8 mouse cellular contexts compared by ENCODE assay signal in the genomic region with DNA sequence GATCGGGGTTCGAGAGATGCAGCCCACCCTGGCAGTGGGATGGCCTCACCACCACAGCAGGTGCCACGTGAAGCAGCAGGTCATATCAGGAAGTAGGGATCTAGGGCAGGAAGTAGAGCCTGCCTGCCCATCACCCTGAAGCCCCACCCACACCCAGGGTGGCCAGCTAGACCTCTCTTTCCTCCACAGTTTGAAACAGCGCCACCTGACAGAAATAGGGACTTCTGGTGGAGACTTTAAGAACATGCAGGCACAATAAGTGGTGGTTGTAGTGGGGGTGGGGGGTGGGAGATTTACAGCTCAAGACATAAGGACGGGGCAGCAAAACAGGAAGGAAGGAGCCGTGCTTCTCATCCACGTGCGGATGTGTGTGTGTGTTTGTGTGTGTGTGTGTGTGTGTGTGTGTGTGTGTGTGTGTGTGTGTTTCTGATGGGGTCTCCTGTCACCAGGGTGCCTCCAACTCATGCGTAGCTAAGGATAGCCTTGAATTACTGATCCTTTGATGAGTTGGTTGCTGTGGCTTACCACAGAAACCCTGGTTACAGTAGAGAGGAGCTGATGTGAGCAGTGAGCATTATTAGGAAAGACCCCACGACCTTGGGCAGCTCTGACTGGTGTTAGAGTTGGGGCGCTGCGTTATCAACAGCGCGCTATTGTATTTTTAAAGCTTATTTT. TPM values are rescaled to one million over a fixed set of nuclear protein-coding genes. Genes with fewer than 3 reads are reported as not detected.
DNase-seq lines count a peak whose midpoint lies in the region; ATAC-seq and TF ChIP-seq lines count a peak whose summit lies in the region.

No protein-coding gene starts in this region.

- peak overlapping the region; percentile 65 for H3K27ac ChIP-seq in layer of hippocampus, adult 2 months
- H3K27ac ChIP-seq in forebrain, embryonic 12.5 days: no peak overlapping the region

- peak; percentile 17 for TF ChIP-seq CTCF in layer of hippocampus, adult 2 months (conservative IDR thresholded peaks at IDR 0.05)

- H3K9me3 ChIP-seq in forebrain, embryonic 12.5 days: no peaks in the 10 kb centered on the region

- no peak for DNase-seq in layer of hippocampus, adult 2 months (ENCODE audit: low spot score in 2 of 2)
- no peak for DNase-seq in layer of hippocampus, postnatal 36 days
- DNase-seq in c-Kit-positive CD71-positive TER-119-positive erythroid progenitor cells, embryonic 14.5 days (ENCODE audit: low spot score): peak; percentile 48
- DNase-seq in lung, postnatal 36 days: peak; percentile 60
- DNase-seq in thymus, postnatal 25 days: peak; percentile 72
- no peak for DNase-seq in embryo, embryonic 10 days (ENCODE audit: low spot score)
- no peak for DNase-seq in ovary, adult 18-20 months (ENCODE audit: low spot score)

- no peaks in the 10 kb centered on the region for H3K36me3 ChIP-seq in forebrain, embryonic 12.5 days (replicated peaks)

- H3K4me1 ChIP-seq in forebrain, embryonic 12.5 days: peaks cover under 1% of the 10 kb centered on the region; the same call in 1 of the 2 replicates

- WGBS in forebrain, embryonic 12.5 days: 69% methylated on average over 14 of the region's 14 CpGs

- no peak overlapping the region for H3K4me3 ChIP-seq in layer of hippocampus, adult 2 months
- no peak overlapping the region for H3K4me3 ChIP-seq in forebrain, embryonic 12.5 days (replicated peaks)

- H3K9ac ChIP-seq in forebrain, embryonic 12.5 days: no peak overlapping the region

- no peak overlapping the region for H3K4me2 ChIP-seq in forebrain, embryonic 12.5 days

- H3K27me3 ChIP-seq in forebrain, embryonic 12.5 days: no peaks in the 10 kb centered on the region

- no peak for ATAC-seq in forebrain, embryonic 12.5 days (ENCODE audit: low FRiP score)

RNA-seq across cellular contexts. Expression of a gene that starts 16.7 kb away (rescaled TPM):
- 10 to 100 TPM; 12.7 to 14.3 TPM for total RNA-seq in layer of hippocampus, adult 2 months (2021)
- 10 to 100 TPM; 13.0 to 13.7 TPM for total RNA-seq in layer of hippocampus, postnatal 36 days (2021)
- 3.0 and 3.1 TPM in 2 replicates for polyA plus RNA-seq in forebrain, embryonic 12.5 days (2016; fragmentation: Nextera tagmentation; extraction: Ambion mirVana)

RNA-seq across cellular contexts. Expression of a gene that starts 39.2 kb away (rescaled TPM):
- 10 to 100 TPM; 14.8 to 15.7 TPM for total RNA-seq in layer of hippocampus, adult 2 months (2021)
- 10 to 100 TPM; 15.0 to 15.6 TPM for total RNA-seq in layer of hippocampus, postnatal 36 days (2021)
- polyA plus RNA-seq in forebrain, embryonic 12.5 days (2016; fragmentation: Nextera tagmentation; extraction: Ambion mirVana): 18.9 and 20.0 TPM in 2 replicates

RNA-seq across cellular contexts. Expression of a gene that starts 45.0 kb away (rescaled TPM):
- 1 to 10 TPM; 2.6 to 3.6 TPM for total RNA-seq in layer of hippocampus, adult 2 months (2021)
- total RNA-seq in layer of hippocampus, postnatal 36 days (2021): 1 to 10 TPM; 1.6 to 1.7 TPM
- 1.6 and 3.3 TPM in 2 replicates for polyA plus RNA-seq in forebrain, embryonic 12.5 days (2016; fragmentation: Nextera tagmentation; extraction: Ambion mirVana)

Comparison
In these comparisons a context has a peak if more than half of its experiments do, and no peak if none do; other contexts are left out.
1. DNase-seq: peak in c-Kit-positive CD71-positive TER-119-positive erythroid progenitor cells, embryonic 14.5 days (single experiment), lung, postnatal 36 days (single experiment) and thymus, postnatal 25 days (single experiment); none in layer of hippocampus, adult 2 months (0 of 2), layer of hippocampus, postnatal 36 days (0 of 2), embryo, embryonic 10 days (single experiment) and ovary, adult 18-20 months (single experiment).